Mouse (Mus musculus) bone marrow macrophage, adult 2 months (primary cell): ENCODE measurements around the gene Agbl4. TPM values are rescaled to one million over a fixed set of nuclear protein-coding genes. Genes with fewer than 3 reads are reported as not detected.

Source experiments
- H3K27ac ChIP-seq: 2 replicates; pipeline ENCODE4 v1.5.1; 2012; ENCODE audit warnings: low read depth, low read length; ENCODE audit not compliant: insufficient read depth
- H3K4me1 ChIP-seq: 2 replicates; pipeline ENCODE4 v1.6.1; 2012; ENCODE audit warnings: low read length; ENCODE audit not compliant: control insufficient read depth, insufficient read depth
- H3K4me3 ChIP-seq: 2 replicates; pipeline ENCODE4 v1.5.1; 2012; ENCODE audit warnings: mild to moderate bottlenecking, low read length, moderate library complexity; ENCODE audit not compliant: insufficient read depth
- CTCF ChIP-seq: IDR thresholded peaks from 2 replicates; pipeline ENCODE4 v1.5.1; 2012; ENCODE audit warnings: low read depth, mild to moderate bottlenecking, low read length, moderate library complexity
- POLR2A ChIP-seq: IDR thresholded peaks from 2 replicates; pipeline ENCODE4 v1.6.1; 2012; ENCODE audit warnings: mild to moderate bottlenecking, low read depth, low read length, borderline replicate concordance
- polyA plus RNA-seq: library from polyadenylated mRNA; stranded (reverse); fragments of >200 nt; gene quantifications from 2 replicates; pipeline ENCODE4 v1.2.4, GENCODE M21; 2012; ENCODE audit not compliant: missing spikeins, insufficient read depth, insufficient read length

Agbl4 gene
- polyA plus RNA-seq, 1 experiment, result not detected

DNA sequence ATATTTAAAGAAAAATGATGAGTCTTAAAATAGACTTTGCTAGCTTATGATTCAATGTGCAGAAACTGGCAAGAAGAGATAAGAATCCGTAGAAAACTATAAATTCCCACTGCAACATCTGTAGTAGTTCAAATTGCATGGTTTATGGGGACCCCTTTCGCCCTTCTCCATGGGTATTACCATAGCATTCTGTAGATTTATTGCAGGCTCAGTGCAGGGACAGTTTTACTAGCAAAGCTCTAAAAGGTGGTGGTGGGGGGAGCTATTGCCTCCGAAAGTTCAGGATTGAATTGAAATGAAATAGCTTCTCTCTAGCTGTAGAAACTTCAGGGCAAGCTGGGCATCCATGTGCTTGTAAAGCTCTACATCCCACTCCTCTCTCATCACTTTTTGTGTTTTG is 959.7 kb downstream of the Agbl4 start:
- H3K27ac ChIP-seq, result no peak overlapping the region
- no peak for TF ChIP-seq POLR2A
- no peak for TF ChIP-seq CTCF
- H3K4me3 ChIP-seq, result no peak overlapping the region
- no peaks in the 10 kb centered on the region for H3K4me1 ChIP-seq

DNA sequence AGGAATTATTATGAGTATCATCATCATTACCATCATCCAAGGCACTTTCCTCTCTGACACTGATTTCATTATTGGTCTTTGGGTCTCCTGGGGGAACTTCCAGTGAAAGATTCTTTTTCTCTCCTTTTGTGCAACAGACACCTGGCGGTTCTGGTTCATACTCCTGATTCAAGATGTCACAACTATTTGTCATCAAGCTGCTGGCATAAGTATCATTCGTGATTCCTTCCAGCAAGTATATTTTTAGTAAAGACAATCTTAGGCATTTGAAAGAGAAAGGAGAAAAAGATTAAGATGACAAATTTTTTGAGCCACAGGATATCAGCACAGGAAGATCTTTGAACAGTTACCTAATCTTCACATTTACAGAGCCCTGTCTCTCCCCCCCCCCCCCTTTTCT is 966.7 kb downstream of the Agbl4 start:
- TF ChIP-seq POLR2A, result no peak
- no peak for TF ChIP-seq CTCF
- H3K4me3 ChIP-seq, result no peak overlapping the region
- no peaks in the 10 kb centered on the region for H3K4me1 ChIP-seq
- no peak overlapping the region for H3K27ac ChIP-seq

DNA sequence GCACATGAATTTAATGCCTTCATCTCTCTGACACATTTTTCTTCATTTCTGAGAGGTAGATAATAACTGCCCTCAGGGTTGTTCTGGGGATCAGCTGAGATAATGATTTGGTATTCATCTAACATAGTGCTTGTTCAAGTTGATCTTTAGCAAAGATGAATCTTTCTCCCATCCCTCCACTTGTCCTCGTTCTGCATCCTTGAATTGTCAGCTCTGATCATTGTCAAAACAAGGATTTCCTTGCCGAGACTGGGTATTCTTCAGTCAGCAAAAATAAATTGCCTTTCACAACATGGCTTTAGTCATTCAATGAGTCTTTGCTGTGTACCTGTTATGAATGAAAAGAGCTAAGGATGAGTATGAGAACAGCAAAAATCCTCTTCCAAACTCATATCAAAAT is 970.3 kb downstream of the Agbl4 start:
- Histone ChIP-seq H3K4me3 (no peak overlapping the region), H3K27ac (no peak overlapping the region), H3K4me1 (no peaks in the 10 kb centered on the region)
- TF ChIP-seq CTCF (no peak), POLR2A (no peak)

DNA sequence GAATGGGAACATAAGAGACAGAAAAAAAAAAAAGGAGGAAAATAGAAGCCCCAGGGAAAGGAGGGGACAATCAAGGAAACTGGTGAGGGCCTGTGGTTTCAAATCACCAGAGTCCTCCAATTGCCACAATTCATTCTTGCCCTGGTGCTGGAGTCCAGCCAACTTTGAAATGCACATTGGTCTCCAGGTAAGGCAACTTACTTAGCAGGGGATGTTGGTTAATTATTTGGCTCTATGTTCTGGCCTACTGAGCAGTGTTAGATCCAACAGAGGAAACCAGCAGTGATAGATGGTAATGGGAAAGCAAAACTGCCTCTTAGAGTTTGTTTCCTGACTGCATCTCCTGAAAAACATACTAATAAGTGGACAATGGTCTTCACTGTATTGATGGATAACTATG is 979.7 kb downstream of the Agbl4 start:
- no peaks in the 10 kb centered on the region for H3K4me1 ChIP-seq
- H3K4me3 ChIP-seq, result no peak overlapping the region
- no peak overlapping the region for H3K27ac ChIP-seq
- TF ChIP-seq POLR2A, result no peak
- TF ChIP-seq CTCF, result no peak

DNA sequence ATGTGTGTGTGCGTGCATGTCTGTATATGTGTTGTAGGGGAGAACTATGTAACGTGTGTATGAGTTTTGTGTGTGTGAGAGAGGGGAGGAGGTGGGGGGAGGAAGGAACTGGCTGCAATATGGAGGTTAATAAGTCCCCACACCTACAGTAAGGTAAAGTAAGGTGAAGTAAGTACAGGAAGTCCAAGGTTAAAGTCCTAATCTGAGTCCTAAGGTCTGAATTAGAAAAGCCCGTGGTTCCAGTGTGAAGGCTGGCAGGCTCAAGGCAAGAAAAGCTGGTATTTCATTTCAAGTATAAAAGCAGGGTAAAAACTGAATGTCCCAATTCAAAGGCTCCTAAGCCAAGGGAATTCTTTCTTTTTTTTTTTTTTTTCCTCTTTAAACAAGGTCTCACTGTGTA is 980.6 kb downstream of the Agbl4 start:
- Histone ChIP-seq H3K27ac (no peak overlapping the region), H3K4me1 (no peaks in the 10 kb centered on the region), H3K4me3 (no peak overlapping the region)
- TF ChIP-seq POLR2A, result no peak
- no peak for TF ChIP-seq CTCF

DNA sequence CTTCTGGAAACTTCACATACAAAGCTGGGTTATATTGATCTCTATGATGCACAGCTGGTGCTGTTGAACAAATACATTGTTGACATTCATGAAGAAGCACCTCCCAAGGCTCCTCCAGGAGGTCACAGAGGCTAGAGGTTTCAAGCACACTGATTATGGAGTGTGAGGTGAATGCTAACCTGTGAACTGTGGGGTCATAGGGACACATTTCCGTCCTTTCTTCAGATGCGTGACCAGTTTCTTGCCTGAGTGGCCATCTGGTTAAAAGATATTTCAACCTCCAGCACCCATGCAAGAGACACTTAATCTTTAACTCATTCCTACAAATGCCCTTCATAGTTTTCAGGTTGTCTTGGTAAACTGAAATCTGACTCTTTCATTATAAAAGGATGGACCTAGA is 985.6 kb downstream of the Agbl4 start:
- Histone ChIP-seq H3K4me3 (no peak overlapping the region), H3K27ac (no peak overlapping the region), H3K4me1 (no peaks in the 10 kb centered on the region)
- TF ChIP-seq POLR2A (no peak), CTCF (no peak)

DNA sequence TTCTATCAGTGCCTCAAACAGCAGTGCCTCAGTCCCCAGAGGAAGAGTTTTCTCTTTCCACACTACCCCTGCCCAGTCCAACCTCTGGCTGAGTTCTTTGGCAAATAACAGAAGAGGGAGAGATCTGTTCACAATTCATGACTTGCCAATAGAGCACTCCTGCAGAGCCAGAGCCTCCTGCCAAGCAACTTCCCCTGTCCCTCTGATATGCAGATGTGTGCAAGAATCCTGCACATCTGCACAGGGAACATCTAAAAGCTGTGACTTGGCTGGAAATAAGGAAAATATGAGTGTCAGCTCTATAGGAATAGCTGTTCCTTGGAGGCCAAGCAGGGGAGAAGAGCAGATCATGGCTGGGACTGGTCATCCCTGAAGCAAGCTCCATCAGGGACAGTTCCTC is 993.3 kb downstream of the Agbl4 start:
- H3K4me3 ChIP-seq, result no peak overlapping the region
- H3K27ac ChIP-seq, result no peak overlapping the region

DNA sequence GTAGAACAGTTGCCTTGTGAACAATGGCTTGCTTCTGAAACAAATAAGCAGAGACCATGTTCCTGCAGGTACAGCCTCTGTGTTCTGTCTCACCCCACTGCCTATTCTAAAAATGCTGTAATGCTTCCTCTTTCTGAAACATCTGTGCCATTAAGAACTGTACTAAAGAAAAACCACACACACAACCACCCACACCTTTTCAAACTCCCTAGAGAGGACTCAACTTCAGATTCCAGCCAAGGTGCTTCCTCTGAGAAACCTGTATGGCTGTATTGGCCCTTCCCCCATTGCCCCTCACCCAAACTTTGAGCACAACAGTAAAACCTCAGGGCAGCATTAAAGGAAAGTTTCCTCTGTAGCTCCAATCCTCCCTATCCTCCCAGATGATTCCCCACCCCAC is 1002.3 kb downstream of the Agbl4 start:
- no peak overlapping the region for H3K4me3 ChIP-seq
- no peak overlapping the region for H3K27ac ChIP-seq
- H3K4me1 ChIP-seq, result no peaks in the 10 kb centered on the region
- no peak for TF ChIP-seq CTCF
- TF ChIP-seq POLR2A, result no peak

More for the DNA sequence above, 993.3 kb downstream of the Agbl4 start:
- no peaks in the 10 kb centered on the region for H3K4me1 ChIP-seq
- no peak for TF ChIP-seq POLR2A

DNA sequence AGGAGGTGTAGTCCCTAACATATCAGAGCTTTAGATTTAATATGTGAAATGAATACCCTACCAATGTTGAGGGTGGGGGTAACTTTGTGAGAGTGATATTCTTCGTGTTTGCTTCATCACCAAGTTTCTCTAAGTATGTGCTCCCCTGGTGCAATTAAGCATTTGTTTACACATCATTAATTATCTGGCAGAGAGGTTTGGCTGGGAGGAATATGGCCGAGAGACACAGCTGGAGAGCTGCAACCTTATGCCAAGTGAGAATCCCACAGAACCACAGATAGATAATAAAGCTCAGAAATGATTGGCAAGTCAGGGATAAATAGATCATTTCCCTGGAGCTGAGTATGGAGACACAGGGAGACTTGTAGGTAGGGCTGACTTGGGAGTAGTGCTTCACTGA is 1003.2 kb downstream of the Agbl4 start:
- H3K4me3 ChIP-seq, result no peak overlapping the region
- no peaks in the 10 kb centered on the region for H3K4me1 ChIP-seq
- no peak overlapping the region for H3K27ac ChIP-seq
- no peak for TF ChIP-seq CTCF
- TF ChIP-seq POLR2A, result no peak

DNA sequence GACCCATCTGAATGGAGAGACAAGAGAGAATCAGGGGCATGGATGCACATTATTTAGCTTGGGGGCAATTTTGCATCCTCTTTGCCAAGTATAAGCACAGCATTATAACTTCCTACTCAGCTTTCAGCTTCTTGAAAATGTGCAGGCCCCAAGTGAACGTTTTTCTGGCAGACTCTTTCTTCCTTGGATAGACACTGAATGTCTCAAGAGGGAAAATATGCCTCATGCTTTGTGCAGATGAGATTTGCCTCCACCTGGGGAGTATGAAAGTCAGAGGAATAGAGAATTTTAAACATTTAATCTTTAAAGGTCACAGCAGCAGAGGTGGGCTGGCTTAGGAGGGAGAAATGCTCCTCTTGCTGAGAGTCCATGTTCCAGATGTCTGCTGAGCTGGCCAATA is 1005.8 kb downstream of the Agbl4 start:
- no peak for TF ChIP-seq CTCF
- no peak for TF ChIP-seq POLR2A
- Histone ChIP-seq H3K4me1 (no peaks in the 10 kb centered on the region), H3K27ac (no peak overlapping the region), H3K4me3 (no peak overlapping the region)

DNA sequence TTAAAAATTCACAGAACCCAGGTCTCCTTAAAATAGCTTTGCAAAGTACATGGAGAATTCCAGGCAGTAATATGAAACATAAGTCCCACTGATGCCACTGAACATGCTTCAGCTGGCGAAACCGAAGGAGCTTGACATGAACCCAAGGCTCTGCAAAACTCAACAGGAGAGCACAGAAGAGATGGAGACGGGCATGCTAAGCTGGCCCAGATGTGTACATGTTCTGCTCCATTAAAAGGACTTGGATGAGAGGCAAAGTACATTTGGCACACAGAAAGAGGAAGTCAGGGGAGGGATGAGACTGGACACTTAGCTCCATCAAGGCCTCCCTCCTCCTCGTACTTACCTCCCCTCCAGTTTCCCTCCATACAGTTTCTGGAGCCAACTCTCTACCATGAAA is 1013.3 kb downstream of the Agbl4 start:
- Histone ChIP-seq H3K4me3 (no peak overlapping the region), H3K4me1 (no peaks in the 10 kb centered on the region), H3K27ac (no peak overlapping the region)
- no peak for TF ChIP-seq POLR2A
- TF ChIP-seq CTCF, result no peak
